Mouse (Mus musculus) T-cell, adult 2 months (primary cell): ENCODE measurements around the gene Gbp8.
"Not testable (repeated sequence)": the region's sequence is repeated elsewhere in the genome, so short reads cannot be mapped to it uniquely, and the experiment has no call there.

Experiments used
- DNase-seq: peaks from one replicate; pipeline ENCODE4 v3.0.0; 2022; ENCODE audit warnings: low spot score

The Gbp8 gene

DNA sequence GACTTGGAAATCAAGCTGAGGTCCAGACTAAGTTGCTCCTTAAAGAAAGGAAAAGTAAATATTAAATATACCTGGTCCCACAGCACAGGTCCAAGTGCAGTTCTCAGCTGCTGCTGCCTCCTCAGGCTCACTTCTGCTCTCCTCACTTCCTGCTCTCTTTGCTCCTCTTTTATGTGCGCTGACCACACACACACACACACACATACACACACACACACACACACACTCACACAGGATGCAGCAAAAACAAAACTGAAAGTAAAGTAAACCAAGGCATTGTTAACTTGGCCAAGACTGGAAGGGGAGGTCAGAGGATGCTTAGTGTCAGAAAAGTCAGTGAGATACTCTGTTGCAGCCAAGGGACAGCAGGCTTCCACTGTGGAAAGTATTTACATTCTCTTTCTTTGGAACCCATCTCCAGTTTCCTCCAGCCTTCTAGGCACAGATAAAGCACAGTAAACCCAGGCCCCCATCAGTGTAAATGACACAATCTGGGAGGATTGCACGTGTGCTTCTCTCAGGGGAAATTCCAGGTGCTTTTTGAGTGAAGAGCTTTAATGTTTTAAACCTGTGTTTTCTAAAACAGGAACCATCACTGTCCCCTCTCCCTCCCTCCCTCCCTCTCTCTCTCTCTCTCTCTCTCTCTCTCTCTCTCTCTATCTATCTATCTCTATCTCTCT, at the start of gene Gbp8, which contains the start of the genes Gbp9 and Gbp4:
TSS of gene Gbp8 (minus strand) at position 132 of the 680 bp plus-strand sequence.
TSS of gene Gbp9 (minus strand) at position 131 of the 680 bp plus-strand sequence.
TSS of gene Gbp4 (minus strand) at position 178 of the 680 bp plus-strand sequence.
- DNase-seq, result peak; percentile 85

DNA sequence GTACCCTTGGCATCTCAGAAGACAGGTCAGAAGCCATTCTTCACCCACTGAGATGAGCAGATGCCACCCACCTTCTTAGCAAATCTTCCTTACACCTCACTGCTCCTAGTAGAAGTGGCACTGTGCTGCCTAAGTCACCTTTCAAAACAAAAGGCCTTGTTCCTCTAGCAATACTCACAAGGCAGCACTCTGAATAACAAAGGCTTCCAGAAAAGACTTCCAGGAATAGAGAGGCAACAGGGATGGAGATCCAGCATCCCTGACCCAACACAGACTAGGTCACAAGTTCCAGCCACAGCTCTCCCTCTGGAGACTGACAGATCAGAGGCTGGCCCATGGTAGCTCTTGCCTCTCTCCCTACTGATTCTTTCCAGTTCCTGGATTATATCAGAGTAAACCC, 42.1 kb upstream of the Gbp8 start:
- no peak for DNase-seq

DNA sequence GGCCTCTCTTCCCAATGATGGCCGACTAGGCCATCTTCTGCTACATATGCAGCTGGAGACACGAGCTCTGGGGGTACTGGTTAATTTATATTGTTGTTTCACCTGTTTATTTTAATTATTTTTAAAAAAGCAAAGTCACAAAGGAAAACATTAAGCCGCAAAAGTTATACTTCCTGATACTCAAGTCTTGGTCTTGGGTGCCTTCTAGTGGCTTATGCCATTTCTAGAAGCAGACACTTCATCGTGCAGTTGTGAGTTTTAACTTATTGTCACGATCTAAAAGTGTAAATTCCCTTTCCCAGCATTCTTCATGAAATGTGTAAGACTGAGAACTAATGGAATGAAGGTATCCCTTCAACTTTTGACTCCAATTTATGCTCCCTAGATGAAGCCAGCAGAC, 17.2 kb upstream of the Gbp8 start:
- no peak for DNase-seq

DNA sequence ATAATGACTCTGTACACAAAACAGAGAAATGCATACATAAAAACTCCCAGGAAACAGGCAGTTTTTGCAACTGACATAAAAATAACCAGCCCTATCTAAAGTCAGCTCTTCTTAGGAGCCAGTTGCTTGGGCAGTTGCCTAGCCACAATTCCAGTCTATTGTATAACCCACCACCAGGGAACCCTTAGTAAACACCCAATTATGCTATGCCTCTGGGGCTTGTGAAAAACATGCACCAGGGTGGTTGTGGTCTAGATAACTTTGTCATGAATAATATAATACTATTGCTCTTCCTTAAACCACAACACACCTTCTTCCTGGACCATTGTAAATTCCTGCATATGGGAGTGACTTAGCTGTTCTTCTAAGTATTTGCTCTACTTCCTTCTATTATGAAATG, 14.7 kb upstream of the Gbp8 start:
- DNase-seq, result no peak

DNA sequence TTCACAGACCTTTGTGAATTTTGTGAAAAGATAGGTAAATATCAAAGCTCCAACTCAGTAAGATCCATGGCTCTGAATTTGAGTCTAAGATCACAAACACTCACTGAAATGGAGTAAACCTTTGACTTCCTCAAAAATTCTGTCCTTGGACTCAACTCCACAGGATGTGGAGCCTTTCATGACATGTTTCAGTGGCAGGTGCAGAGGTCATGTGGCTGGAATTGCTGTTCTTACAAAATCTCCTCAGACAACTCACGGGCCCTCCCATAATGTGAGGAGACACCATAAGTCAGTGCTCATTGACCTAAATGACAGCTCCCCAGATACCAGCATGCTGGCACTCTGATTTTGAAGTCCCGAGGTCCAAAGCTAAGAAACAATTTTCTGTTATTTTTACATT, 8.7 kb upstream of the Gbp8 start:
- DNase-seq, result not testable (repeated sequence)

DNA sequence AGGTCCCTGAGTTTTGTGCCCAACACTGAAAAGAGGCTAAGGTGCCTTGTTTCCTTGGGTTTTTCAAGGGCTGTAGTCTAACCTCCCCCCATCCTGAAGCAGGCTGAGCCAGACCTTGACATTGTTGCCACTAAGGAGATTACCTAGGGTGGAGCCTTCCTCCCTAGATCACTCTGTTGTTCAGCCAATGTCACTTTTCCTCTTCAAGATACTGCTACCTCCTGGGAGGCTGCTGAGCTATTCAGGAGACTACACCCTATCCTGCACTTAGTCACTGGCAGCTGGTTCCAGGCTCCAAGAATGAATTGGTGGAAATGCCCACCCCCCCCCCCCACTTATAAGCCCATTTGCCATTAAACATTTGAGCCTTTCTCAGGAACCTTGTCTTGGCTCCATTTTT, 7.1 kb upstream of the Gbp8 start:
- no peak for DNase-seq

DNA sequence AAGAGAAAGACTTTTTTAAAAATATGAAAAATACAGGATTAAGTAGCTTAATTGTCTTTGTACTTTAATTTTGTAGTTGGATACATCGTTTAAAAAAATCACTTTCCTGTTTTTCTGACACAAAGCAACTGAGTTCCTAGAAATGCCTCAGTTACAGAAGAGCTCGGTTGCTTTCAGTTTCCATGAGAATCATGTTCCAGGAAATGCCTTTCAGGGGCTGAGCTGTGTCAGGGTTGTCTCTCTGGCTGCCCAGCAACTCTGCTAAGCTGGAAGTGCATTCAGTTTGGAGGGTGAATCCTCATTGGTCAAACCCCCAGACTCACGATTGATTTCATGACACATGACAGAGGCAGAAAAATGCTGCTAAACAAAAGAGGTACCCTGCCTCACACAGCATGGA, 6.4 kb upstream of the Gbp8 start:
- peak; percentile 33 for DNase-seq

DNA sequence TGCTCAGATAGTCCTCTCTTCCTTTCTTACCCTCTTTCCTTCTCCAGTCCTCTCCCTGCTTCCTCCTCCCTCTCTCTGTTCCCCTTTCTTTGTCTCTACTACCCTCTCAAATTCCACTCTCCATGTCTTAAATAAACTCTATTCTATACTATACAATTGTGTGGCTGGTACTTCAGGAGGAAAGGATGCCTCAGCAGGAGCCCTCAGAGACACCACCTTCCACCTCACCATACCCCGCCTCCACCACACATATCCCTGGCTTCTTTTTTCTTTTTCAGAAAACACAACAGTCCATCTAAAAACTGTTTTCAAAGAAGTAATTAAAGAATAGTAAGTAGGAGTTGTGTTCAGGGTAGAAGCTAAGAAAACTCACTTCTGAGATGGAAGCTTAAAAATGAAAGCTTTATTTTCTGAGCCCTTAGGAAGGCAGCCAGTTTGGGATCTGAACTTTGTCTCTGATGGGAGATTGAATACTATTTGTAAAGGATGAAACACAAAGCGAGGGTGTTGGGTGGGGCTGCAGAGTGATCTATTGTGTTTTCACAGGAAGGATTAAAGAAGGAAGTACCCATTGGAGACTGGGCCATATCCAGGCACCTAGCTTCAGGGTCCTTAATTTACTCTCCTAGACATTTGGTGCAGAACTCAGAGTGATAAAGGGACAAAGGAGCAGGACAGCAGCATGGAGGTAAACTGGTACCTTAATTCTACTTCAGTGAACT, 910 bp upstream of the Gbp8 start:
- not testable (repeated sequence) for DNase-seq

DNA sequence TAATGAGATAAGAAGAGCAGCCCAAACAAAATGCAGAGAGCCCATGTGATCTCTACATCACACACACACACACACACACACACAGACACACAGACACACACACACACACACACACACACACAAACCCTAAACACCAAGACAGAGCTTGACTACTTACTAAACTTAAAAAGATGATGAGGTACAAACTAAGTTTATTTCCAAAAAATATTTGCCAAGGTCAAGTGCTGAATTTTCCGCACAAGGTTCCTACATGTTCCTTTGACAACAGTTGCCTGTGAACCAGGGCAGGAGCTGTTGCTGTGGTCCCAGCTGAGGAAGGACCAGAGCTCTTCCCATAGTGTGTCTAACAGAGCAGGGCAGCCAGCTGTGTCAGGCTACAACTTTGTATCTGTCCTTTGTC, 434 bp downstream of the Gbp8 start:
- no peak for DNase-seq

DNA sequence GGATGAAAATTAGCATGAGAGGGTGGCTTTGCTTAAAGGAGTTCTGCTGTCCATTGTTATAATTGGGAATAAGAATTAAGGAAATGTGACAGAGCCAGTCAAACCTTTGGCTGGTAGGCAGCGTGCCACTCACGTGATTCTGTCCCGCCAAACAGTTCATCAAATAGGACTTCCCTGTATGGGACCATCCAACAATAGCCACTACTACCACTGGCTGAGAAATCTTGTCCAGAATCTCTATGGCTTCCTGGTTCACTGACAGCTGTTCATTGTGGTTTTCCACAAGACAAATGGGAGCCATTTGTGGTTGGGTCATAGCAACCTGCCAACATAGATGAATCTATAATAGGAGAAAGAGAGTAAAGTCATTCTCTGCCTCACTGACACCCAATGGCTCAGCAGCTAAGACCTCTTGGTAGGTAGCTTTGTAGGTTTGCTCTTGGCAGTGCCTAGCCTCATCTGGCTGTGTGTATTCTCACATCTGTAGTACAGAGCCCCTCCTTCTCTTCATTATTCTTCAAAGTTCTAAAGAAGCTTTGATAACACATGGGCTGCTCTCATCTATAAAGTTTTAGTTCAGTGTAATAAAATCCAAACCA, 2.5 kb downstream of the Gbp8 start:
- not testable (repeated sequence) for DNase-seq

DNA sequence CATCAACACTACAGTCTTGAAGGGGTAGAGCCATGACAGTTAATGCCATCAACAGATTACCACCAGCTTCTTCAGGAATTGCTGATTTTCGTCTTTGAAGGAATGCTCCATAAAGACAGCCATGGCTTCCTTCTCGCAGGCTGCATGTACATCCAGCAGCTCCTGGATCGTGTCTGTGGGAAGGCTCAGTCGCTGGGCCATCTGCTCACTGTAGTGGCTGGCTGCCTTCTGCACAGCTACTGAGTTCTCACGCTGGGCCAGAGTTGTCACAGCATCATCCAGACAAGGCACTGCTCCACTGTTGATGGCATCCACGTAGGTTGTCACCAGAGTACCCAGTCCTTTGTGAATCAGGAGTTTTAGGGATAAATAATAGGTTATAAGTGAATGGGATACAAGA, 17.6 kb downstream of the Gbp8 start:
- not testable (repeated sequence) for DNase-seq

DNA sequence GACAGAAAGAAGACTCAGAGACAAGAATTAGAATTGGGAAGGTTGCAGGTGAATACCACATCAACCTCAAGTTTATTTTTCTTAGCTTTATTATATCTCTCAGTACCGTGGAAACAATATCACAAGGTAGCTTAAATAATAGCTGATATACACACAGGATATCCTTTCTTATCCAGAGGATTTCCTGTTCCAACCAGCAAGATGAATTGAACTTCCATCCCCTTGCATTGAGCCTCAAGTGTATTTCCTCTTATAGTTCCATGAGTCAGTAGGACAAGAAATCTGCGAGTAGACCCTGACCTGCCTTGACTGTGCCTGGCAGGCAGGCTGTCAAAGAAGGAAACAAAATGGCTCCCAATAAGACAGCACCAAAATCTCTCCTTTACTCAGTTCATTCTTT, 23.6 kb downstream of the Gbp8 start:
- no peak for DNase-seq

DNA sequence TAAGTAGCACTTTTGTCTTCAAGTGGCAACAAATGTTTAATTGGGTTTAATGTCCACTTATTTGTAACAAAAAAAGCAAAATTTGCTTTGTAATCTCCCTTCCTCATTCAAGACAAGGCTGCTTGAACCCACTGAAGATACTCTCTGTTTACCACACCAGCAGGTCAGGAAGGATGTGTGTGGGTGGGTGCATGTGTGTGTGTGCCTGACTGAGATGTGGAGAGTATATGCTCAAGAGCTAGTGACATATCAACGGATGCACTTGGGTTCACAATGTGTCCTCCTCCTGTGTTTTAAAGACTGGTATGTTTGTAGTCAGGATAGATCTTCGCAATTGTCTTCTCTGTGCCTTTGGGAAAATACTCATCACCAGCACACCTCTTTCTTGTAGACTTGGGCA, 24.6 kb downstream of the Gbp8 start:
- peak; percentile 80 for DNase-seq

DNA sequence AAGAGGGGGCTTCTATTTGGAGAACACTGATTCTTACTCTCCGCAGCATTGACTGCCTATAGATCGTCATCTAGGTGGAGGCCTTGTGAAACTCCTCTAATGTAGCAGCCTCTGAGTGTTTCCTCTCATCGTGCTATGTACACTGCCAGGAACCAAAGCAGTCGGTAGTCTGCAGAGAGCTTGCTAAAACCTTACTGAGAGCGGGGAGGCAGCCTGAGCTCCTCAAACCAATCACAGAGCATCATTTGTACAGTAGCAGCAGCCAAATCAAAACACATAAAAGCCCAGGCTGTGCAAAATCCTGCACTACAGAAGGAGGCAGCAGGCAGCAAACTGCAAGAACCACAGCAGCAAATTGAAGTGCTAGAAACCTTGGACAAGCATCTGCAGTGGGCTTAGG, 25.7 kb downstream of the Gbp8 start:
- peak; percentile 33 for DNase-seq

DNA sequence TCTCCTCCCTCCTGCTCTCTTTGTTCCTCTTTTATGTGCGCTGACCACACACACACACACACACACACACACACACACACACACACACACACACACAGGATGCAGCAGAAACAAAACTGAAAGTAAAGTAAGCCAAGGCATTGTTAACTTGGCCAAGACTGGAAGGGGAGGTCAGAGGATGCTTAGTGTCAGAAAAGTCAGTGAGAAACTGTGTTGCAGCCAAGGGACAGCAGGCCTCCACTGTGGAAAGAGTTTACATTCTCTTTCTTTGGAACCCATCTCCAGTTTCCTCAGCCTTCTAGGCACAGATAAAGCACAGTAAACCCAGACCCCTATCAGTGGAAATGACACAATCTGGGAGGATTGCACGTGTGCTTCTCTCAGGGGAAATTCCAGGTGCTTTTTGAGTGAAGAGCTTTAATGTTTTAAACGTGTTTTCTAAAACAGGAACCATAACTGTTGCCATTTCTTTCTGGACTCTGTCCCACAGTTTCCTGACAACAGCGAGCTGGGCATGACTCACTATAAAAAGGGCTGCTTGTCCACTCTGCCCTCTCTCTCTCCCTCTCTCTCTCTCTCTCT, 29.0 kb downstream of the Gbp8 start:
- peak; percentile 82 for DNase-seq

DNA sequence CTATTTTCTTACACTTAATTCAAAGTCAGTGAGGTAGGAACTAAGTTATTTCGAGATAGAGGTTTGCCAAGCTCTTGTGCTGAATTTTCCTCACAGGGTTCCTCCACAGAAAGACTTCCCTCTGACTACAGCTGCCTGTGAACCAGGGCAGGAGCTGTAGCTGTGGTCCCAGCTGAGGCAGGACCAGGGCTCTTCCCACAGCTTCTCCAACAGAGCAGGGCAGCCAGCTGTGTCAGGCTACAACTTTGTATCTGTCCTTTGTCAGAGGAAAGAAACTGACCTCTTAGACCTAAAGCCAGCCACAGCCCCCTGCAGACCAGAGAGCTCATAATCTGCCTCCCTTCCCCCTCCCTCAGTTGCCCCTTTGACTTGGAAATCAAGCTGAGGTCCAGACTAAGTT, 29.6 kb downstream of the Gbp8 start:
- not testable (repeated sequence) for DNase-seq

DNA sequence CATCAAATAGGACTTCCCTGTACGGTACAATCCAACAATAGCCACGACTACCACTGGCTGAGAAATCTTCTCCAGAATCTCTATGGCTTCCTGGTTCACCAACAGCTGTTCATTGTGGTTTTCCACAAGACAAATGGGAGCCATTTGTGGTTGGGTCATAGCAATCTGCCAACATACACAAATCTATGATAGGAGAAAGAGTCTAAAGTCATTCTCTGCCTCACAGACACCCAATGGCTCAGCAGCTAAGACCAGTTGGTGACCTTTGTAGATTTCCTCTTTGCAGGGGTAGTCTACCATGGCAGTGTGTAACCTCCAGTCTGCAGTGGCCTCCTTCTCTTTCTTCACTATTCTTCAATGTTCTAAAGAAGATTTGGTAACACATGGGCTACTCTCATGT, 33.7 kb downstream of the Gbp8 start:
- DNase-seq, result not testable (repeated sequence)

DNA sequence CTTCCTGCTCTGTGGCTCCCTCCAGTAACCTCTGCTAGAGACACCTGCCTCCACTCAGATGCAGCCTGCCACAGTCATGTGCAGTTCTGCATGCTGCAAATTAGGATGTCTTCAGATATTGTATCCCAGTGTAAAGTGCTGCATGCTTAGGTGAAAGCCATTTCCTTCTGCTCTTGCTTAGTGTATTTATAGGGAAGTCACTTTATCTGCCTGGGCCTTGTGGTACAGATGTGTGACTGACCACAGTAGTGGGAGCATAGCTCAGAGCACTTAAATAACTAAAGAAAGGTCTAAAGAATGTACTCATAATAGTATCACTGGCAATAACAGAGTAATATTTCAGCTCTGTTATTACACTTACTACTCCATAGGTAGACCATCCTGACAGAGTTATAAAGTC, 57.4 kb downstream of the Gbp8 start:
- DNase-seq, result no peak

DNA sequence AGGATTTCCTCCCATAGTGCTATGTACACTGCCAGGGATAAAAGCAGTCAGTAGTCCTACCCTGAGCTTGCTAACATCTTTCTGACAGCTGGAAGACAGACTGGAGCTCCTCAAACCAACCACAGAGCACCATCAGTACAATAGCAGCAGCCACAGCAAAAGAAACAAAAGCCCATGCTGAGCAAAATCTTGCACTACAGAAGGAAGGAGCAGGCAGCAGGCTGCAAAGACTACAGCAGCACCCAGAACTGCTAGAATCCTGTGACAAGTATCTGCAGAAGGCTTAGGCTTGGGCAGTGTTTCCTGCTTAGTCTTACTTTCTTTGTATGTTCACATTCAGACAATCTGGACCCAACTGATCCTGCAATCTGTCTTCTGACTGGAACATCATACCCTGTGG, 71.0 kb downstream of the Gbp8 start:
- not testable (repeated sequence) for DNase-seq

DNA sequence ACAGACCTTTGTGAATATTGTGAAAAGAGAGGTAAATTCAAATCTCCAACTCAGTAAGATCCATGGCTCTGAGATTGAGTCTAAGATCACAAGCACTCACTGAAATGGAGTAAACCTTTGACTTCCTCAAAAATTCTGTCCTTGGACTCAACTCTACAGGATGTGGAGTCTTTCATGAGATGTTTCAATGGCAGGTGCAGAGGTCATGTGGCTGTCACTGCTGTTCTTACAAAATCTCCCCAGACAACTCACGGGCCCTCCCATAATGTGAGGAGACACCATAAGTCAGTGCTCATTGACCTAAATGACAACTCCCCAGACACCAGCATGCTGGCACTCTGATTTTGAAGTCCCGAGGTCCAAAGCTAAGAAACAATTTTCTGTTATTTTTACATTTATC, 74.9 kb downstream of the Gbp8 start:
- not testable (repeated sequence) for DNase-seq

DNA sequence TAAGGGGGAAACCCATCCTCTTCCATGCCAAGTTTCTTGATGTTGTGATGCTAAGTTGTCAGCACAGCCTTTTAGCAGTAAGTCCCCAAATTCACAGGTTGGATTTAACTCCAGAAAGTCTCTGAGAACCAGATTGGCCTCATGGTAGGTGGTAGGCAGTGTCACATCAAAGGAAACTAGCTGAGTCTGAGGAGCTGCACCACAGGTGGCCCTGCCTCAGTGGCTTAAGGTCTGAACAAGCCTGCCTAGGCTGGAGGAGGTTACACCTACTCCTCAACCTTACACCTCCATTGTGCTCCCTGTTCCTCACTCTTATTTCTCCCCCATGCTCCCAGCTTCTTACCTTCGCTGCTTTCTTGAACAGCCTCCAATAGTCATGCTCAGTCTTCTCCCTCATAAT, 76.0 kb downstream of the Gbp8 start:
- no peak for DNase-seq

DNA sequence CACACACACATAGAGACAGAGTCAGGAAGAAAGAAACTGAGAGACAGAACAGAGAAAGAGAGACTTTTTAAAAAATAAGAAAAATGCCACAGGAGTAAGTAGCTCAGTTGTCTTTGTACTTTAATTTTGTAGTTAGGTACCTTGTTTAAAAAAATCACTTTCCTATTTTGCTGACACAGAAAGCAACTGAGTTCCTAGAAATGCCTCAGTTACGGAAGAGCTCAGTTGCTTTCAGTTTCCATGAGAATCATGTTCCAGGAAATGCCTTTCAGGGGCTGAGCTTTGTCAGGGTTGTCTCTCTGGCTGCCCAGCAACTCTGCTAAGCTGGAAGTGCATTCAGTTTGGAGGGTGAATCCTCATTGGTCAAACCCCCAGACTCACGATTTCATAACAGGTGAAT, 76.9 kb downstream of the Gbp8 start:
- DNase-seq, result not testable (repeated sequence)

DNA sequence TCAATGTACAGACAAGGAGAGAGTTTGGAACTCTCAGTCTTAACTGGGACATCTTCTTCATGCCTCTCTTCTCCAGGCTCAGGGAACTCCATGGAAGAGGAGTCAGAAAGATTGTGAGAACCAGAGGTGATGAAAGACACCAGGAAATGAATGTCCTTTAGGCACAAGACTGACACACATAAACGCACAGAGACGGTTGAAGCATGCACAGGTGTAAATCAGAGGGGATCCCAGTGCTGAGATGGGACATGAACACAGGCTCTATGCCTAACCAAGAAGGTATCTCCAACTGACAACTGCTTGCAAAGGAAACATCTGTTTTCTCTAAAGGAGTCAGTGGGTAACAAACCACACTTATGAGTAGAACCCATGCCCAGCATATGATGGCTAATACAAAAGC, 79.1 kb downstream of the Gbp8 start:
- no peak for DNase-seq
